Mouse (Mus musculus) megakaryocyte progenitor cell, adult 5-6 weeks (primary cell): ENCODE measurements around the gene Sema6b. TPM values are rescaled to one million over a fixed set of nuclear protein-coding genes. Genes with fewer than 3 reads are reported as not detected.
"Not testable (repeated sequence)": the region's sequence is repeated elsewhere in the genome, so short reads cannot be mapped to it uniquely, and the experiment has no call there.

Source experiments
- ATAC-seq: replicated peaks from 2 replicates; pipeline ENCODE4 v1.8.0; 2016; ENCODE audit warnings: mild to moderate bottlenecking, moderate TSS enrichment, inconsistent platforms; ENCODE audit not compliant: poor library complexity
- total RNA-seq, 2 experiments: library from RNA; stranded (forward) in 1 of 2; stranded (reverse) in 1 of 2; fragments of 157-497, 149-512 nt in 1 of 2; fragments of 200-1000 nt in 1 of 2; gene quantifications; 2 replicates each; pipeline versions ENCODE4 v1.2.3 to v1.2.4; 2015 to 2017

Sema6b gene
- total RNA-seq, 2 experiments from 2014 or later: 2.2 to 4.9 TPM

DNA sequence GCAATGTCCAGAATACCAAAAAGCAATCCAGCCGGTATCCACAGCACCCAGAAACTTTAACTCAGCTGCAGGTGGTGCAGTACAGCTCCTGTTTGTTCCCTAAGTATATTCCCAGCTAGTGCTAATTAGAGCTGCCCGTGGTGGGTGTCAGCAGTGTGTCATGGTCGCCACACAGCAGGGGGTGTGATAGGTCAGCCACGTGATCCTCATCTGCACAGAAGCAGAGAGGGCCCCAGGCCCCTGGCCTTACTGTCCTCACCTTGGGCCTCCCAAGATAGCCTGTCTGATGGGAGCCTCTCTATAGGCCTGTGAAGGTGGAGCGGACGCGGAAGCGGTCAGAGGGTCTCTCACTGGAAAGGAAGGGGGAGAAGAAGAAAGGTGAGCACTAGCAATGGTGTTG, 42.0 kb downstream of the Sema6b start:
- ATAC-seq: no peak

DNA sequence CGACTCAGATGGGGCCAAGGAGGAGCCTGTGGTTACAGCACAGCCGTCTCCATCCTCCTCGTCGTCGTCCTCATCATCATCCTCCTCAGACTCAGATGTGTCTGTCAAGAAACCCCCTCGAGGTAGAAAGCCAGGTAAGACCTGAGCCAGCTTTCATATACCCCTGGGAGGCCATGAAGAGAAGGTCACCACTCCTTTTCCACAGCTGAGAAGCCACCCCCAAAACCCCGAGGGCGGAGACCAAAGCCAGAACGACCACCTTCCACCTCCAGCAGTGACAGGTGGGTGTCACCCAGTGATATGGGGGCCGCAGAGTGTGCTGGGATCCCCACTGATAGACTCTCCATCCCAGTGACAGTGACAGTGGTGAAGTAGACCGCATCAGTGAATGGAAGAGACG, 43.3 kb downstream of the Sema6b start:
- ATAC-seq: no peak

DNA sequence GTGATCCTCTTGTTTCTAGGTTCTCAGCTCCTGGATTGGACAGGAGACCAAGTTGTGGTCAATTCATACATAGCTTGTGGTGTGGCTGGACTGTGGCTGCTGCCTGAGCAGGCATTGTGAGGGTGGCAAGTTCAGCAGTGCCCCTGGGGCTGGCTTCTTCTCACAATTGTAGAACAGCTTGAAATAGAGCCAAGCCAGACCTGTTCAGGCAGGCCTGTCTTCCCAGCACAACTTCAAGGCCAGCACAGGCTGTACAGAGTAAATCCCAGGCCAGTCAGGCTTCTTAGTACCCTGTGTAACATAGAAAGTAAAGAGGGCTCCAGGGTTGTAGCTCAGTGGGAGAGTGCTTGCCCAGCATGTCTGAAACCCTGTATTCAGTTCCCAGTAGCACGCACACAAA, 47.3 kb downstream of the Sema6b start:
- ATAC-seq: no peak

DNA sequence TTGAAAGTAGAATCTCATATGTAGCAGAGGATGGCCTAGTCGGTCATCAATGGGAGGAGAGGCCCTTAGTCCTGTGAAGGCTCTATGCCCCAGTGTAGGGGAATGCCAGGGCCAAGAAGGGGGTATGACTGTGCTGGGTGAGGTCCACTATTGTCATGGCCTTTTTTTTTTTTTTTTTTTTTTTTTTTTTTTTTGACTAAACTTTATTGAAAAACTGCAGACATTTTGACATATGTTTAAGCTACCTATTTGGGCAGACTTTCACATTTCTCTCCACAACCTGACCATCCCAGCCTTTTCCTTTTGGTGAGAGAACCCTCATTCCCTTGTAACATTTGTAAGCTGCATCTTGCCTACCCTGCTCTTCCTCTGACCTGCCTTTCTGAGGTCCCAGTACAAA, 47.8 kb downstream of the Sema6b start:
- ATAC-seq: no peak

DNA sequence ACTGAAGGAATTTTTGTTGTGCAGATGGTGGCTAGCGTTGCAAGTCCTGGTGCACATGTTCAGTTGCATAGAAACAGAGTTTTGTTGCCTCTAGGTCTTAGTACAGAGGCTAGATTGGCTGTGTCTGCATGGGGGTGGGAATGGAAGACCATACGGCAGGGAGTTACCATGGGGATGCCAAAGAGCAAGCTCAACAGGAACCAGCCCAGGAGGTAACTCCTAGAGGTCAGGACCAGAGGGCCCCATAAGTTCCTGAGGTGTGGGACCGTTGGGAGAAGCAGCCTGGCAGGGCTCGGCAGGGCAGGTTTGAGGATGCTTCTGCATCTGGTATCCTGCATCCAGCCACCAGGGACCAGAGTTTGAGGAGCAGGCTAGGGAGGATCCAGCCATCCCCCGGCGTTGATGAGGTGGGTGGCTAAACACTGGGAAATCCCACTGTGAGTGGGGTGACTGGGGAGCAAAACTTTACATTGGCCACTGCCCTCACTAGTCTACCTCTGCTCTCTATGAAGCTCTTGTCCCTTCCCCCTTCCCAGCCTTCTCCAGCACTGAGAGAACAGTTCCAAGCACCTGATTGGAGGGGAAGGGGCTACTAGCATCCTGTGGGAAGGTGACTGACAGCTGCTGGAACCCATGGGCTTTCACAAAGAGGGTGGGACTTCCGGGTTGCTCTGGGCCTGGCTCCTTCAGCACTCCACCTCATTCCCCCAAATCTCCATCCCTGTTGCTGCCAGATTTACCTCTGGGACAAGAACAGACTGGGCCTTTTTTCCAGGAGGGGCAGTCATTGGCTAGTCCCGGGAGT, 59.2 kb downstream of the Sema6b start:
- ATAC-seq: no peak

DNA sequence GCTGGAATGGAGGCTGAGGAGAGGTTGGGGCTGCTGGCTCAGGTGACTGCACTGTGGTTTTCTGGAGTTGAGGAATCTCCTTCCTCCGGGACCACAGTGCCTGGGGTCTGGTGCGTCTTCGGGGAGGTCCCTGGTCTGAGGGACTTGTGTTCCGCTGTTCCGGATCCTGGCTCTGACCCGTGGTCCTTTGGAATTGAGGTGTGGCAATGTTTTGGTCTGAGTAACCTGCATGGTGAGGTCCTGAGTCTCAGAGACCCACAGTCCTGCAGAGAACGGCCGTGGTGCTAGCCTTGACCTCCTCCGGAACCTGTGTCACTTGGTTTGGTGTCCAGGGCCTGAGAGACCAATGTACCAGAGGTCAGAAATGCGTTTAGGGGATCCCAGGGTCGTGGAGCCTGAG, 60.2 kb downstream of the Sema6b start:
- ATAC-seq: no peak

DNA sequence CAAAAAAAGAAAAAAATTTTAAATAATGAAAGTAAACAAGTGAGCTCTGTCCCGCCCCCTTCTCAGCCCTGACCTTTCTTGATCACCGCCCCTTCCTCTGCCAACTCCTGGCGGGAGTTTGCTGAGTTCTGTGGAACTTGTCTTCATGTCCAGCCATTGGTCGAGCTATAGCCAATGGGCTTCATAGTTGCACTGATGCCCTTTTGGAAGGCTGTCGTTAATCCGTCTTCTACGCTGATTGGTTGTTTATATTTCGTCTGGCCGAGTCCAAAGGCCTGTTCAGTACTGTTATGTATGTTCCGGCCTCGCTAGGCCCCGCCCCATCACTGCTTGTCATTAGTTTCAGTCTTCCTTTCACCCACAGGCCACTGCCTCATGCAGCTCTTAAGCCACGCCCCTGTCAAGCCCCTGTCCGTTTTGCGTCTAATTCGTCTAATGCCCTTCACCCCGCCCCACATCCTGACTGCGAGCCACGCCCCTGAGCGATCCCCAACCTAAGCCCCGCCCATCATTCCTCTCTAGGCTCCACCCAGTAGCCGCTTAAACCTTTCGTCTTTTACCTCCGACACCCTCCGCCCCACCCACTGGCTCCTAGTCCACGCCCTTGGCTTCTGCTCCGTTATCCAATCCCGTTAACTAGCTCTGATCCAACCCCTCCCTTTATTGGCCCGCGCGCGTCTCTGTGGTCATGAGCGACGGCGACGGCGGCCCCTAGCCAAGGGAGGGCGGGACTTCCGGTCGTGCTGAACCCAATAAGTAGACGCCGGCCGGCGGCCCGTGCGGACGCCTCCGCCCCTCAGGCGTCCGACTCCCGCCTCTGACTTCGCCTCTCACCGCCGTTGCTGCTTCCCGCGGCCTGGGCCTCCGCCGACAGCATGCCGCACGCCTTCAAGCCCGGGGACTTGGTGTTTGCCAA, 61.0 kb downstream of the Sema6b start, which contains the start of gene Hdgfl2:
Hdgfl2 (plus strand) TSS at position 755 of the 916 bp plus-strand sequence.
- peak; percentile 67 for ATAC-seq

DNA sequence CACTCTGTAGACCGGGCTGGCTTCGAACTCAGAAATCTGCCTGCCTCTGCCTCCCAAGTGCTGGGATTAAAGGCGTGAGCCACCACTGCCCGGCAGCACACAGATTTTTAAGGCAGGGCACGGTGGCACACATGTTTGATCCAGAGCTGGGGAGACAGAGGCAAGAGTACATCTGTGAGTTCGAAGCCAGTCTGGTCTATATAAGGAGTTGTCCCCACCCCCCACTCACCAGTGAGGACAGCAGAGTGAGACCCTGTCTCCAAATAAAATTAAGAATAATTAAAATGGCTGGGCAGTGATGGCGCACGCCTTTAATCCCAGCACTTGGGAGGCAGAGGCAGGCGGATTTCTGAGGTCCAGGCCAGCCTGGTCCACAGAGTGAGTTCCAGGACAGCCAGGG, 61.8 kb downstream of the Sema6b start:
- not testable (repeated sequence) for ATAC-seq

DNA sequence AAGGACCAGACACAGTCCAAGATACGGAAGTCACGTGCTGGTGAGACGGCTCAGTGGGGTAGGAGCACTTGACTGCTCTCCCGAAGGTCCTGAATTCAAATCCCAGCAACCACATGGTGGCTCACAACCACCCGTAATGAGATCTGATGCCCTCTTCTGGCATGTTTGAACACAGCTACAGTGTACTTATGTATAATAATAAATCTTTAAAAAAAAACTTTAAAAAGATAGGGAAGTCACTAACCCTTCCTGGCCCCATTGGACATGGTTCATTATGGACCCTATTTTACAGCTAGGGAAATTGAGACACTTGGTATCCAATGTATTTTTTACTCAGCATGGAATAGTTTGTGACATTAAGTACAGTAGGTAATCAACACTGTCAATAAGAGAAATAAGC, 62.6 kb downstream of the Sema6b start:
- no peak for ATAC-seq

DNA sequence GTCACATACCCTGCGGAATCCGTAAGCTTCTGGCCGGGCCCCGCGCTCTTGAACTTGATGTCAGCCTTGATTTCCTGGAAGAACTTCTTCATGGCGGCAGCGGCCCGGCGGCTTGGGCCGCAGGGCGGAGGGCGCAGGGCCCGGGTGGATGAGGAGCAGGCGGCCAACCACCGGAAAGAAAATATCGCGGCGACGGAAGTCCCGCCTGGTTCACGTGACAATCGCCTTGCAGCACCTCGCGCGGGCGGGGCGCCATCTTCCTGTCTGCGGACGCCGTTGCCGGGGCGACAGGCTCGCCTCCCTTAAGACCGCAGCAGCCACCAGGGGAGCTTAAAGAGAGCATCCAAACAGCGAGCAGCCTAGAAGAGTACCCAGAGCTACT, 65.3 kb downstream of the Sema6b start, which contains the start of gene Ubxn6:
Ubxn6 (minus strand) TSS at position 202 of the 382 bp plus-strand sequence.
- peak; percentile 45 for ATAC-seq

DNA sequence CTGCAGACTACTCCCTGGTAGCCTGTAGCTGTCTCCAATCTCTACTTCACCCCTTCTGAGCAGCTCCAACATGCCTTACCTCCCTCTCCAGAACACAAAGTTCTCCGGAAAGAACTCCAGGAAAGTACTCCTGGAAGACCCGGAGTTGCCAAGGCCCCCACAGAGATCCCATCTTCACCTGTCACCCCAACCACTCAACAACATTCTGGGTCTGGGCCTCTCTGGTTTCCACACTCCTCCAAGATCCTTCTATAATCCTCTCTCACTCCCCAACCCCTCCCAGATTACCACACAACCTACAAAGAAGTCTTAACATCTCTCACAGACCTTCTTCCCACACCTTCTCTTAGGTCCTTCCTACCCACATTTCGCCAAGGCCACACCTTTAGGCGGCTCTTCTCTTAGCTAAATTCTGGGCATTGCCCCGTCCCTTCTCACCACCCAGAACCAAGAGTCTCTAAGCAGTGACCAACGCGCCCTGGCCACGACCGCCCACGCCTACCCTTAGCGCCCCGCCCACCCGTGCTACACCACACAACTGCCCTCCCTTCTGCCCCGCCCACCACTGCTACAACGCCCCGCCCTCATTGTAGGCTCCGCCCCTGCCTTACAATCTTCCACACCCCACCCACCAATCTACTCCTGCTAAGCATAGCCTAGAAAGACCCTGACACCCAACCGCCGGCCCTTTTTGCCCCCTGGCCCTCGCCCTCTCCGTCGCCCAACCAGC, 65.9 kb downstream of the Sema6b start:
- ATAC-seq: peak; percentile 46

Other genes with a start within 250 kb of the Sema6b start
- 12.5 and 17.0 TPM in 2 replicates for gene Zfp959, start 248.2 kb downstream of the Sema6b start, total RNA-seq (2015)
- 10.3 and 10.7 TPM in 2 replicates for gene Zfp959, start 248.2 kb downstream of the Sema6b start, total RNA-seq (2017)
- gene Zfp119b, start 190.8 kb downstream of the Sema6b start, total RNA-seq (2015): 3.8 and 5.5 TPM in 2 replicates
- gene Zfp119b, start 190.8 kb downstream of the Sema6b start, total RNA-seq (2017): 4.8 and 5.2 TPM in 2 replicates
- 14.4 and 20.5 TPM in 2 replicates for gene Ebi3, start 187.7 kb downstream of the Sema6b start, total RNA-seq (2015)
- 13.8 and 17.7 TPM in 2 replicates for gene Ebi3, start 187.7 kb downstream of the Sema6b start, total RNA-seq (2017)
- gene Yju2, start 181.2 kb downstream of the Sema6b start, total RNA-seq (2015): 7.4 and 11.0 TPM in 2 replicates
- gene Yju2, start 181.2 kb downstream of the Sema6b start, total RNA-seq (2017): 21.8 and 23.3 TPM in 2 replicates
- gene Shd, start 169.9 kb downstream of the Sema6b start, total RNA-seq (2015): 0.39 and 0.98 TPM in 2 replicates
- gene Shd, start 169.9 kb downstream of the Sema6b start, total RNA-seq (2017): not detected in 2 replicates
- not detected in 2 replicates for gene Fsd1, start 153.8 kb downstream of the Sema6b start, total RNA-seq (2015)
- not detected in 2 replicates for gene Fsd1, start 153.8 kb downstream of the Sema6b start, total RNA-seq (2017)
- gene Stap2, start 134.8 kb downstream of the Sema6b start, total RNA-seq (2015): 0.32 TPM in 1 of 2 replicates, not detected in the other
- not detected in 2 replicates for gene Stap2, start 134.8 kb downstream of the Sema6b start, total RNA-seq (2017)
- 9.2 and 17.4 TPM in 2 replicates for gene Mpnd, start 134.6 kb downstream of the Sema6b start, total RNA-seq (2015)
- gene Mpnd, start 134.6 kb downstream of the Sema6b start, total RNA-seq (2017): 76.6 and 92.5 TPM in 2 replicates
- 19.1 TPM in 2 replicates for gene Sh3gl1, start 103.7 kb downstream of the Sema6b start, total RNA-seq (2015)
- gene Sh3gl1, start 103.7 kb downstream of the Sema6b start, total RNA-seq (2017): 22.1 and 25.0 TPM in 2 replicates
- gene Chaf1a, start 99.9 kb downstream of the Sema6b start, total RNA-seq (2015): 15.5 and 16.7 TPM in 2 replicates
- gene Chaf1a, start 99.9 kb downstream of the Sema6b start, total RNA-seq (2017): 32.3 and 33.9 TPM in 2 replicates
- gene Ubxn6, start 65.3 kb downstream of the Sema6b start, total RNA-seq (2015): 13.6 and 13.7 TPM in 2 replicates
- 17.4 and 19.9 TPM in 2 replicates for gene Ubxn6, start 65.3 kb downstream of the Sema6b start, total RNA-seq (2017)
- 20.7 and 25.4 TPM in 2 replicates for gene Hdgfl2, start 60.7 kb downstream of the Sema6b start, total RNA-seq (2015)
- gene Hdgfl2, start 60.7 kb downstream of the Sema6b start, total RNA-seq (2017): 80.0 and 87.8 TPM in 2 replicates
- gene Plin4, start 30.5 kb downstream of the Sema6b start, total RNA-seq (2015): not detected in 2 replicates
- gene Plin4, start 30.5 kb downstream of the Sema6b start, total RNA-seq (2017): not detected in 2 replicates
- gene Plin5, start 22.7 kb downstream of the Sema6b start, total RNA-seq (2015): 0.17 TPM in 1 of 2 replicates, not detected in the other
- gene Plin5, start 22.7 kb downstream of the Sema6b start, total RNA-seq (2017): 0.14 TPM in 1 of 2 replicates, not detected in the other
- gene Lrg1, start 18.3 kb downstream of the Sema6b start, total RNA-seq (2015): 1.6 and 3.6 TPM in 2 replicates
- 1.4 and 4.7 TPM in 2 replicates for gene Lrg1, start 18.3 kb downstream of the Sema6b start, total RNA-seq (2017)
- gene Tnfaip8l1, start 22.1 kb upstream of the Sema6b start, total RNA-seq (2015): 1.5 and 2.2 TPM in 2 replicates
- gene Tnfaip8l1, start 22.1 kb upstream of the Sema6b start, total RNA-seq (2017): 0.91 and 2.8 TPM in 2 replicates
- 55.1 and 56.1 TPM in 2 replicates for gene Mydgf, start 43.6 kb upstream of the Sema6b start, total RNA-seq (2015)
- 50.4 and 57.1 TPM in 2 replicates for gene Mydgf, start 43.6 kb upstream of the Sema6b start, total RNA-seq (2017)
- gene Dpp9, start 78.6 kb upstream of the Sema6b start, total RNA-seq (2015): 27.0 and 31.0 TPM in 2 replicates
- gene Dpp9, start 78.6 kb upstream of the Sema6b start, total RNA-seq (2017): 15.7 and 19.9 TPM in 2 replicates
- gene Fem1a, start 116.5 kb upstream of the Sema6b start, total RNA-seq (2015): 15.3 and 15.9 TPM in 2 replicates
- 20.7 and 23.4 TPM in 2 replicates for gene Fem1a, start 116.5 kb upstream of the Sema6b start, total RNA-seq (2017)
- gene Ticam1, start 136.4 kb upstream of the Sema6b start, total RNA-seq (2015): 9.0 and 11.4 TPM in 2 replicates
- 3.0 and 4.1 TPM in 2 replicates for gene Ticam1, start 136.4 kb upstream of the Sema6b start, total RNA-seq (2017)
- gene Plin3, start 152.5 kb upstream of the Sema6b start, total RNA-seq (2015): 7.3 and 8.1 TPM in 2 replicates
- 28.1 TPM in 2 replicates for gene Plin3, start 152.5 kb upstream of the Sema6b start, total RNA-seq (2017)
- gene Arrdc5, start 159.9 kb upstream of the Sema6b start, total RNA-seq (2015): not detected in 2 replicates
- gene Arrdc5, start 159.9 kb upstream of the Sema6b start, total RNA-seq (2017): not detected in 2 replicates
- 67.8 and 80.7 TPM in 2 replicates for gene Uhrf1, start 163.0 kb upstream of the Sema6b start, total RNA-seq (2015)
- 151 and 160 TPM in 2 replicates for gene Uhrf1, start 163.0 kb upstream of the Sema6b start, total RNA-seq (2017)
- 6.7 and 8.5 TPM in 2 replicates for gene Kdm4b, start 185.7 kb upstream of the Sema6b start, total RNA-seq (2015)
- 5.9 and 7.3 TPM in 2 replicates for gene Kdm4b, start 185.7 kb upstream of the Sema6b start, total RNA-seq (2017)